In genomic region chr6:113341574-113341973, GRCm38 (mm10) we compare ENCODE assay signal across 10 mouse cellular contexts. TPM values are rescaled to one million over a fixed set of nuclear protein-coding genes. Genes with fewer than 3 reads are reported as not detected.
DNase-seq lines count a peak whose midpoint lies in the region; ATAC-seq and TF ChIP-seq lines count a peak whose summit lies in the region.
"Had no signal": no experiment of that assay in that cellular context is flagged by ENCODE, and none has a peak within 500 bp of the region (broad histone marks: within the 10 kb centered on the region; RNA-seq: fewer than 3 reads in every experiment).

No protein-coding gene starts in this region.

- no peak for DNase-seq in intestine, embryonic 14.5 days (ENCODE audit: low spot score)
- DNase-seq in embryonic facial prominence, embryonic 14.5 days (ENCODE audit: low spot score), result no peak
- DNase-seq in lung, postnatal 25 days (ENCODE audit: low spot score), result peak; percentile 10
- no peak for DNase-seq in thymus, postnatal 4 days
- DNase-seq: cerebellum, adult 11-12 months; gastrocnemius, postnatal 14 days had no signal

- TF ChIP-seq POLR2A in bone marrow macrophage, adult 2 months (IDR thresholded peaks at IDR 0.05; ENCODE audit: borderline replicate concordance, low read depth, low read length), result no peak

- no peak for ATAC-seq in intestine, embryonic 14.5 days (replicated peaks; ENCODE audit: low FRiP score, low TSS enrichment, low read depth)
- ATAC-seq in intestine, postnatal 0 days, result no peak
- ATAC-seq in embryonic facial prominence, embryonic 14.5 days (ENCODE audit: low read depth), result no peak
- ATAC-seq in erythroid progenitor cell, adult 5-6 weeks (replicated peaks; ENCODE audit: low FRiP score, poor library complexity, severe bottlenecking), result no peak

- H3K4me1 ChIP-seq in intestine, embryonic 14.5 days (replicated peaks; ENCODE audit: control insufficient read depth, insufficient read depth, low read length), result peaks cover 15% of the 10 kb centered on the region; the same call in 1 of the 2 replicates
- no peaks in the 10 kb centered on the region for H3K4me1 ChIP-seq in intestine, postnatal 0 days (replicated peaks; ENCODE audit: control insufficient read depth, insufficient read depth, low read length)
- H3K4me1 ChIP-seq in bone marrow macrophage, adult 2 months (ENCODE audit: control insufficient read depth, insufficient read depth, low read length), result peaks cover 45% of the 10 kb centered on the region
- H3K4me1 ChIP-seq in embryonic facial prominence, embryonic 14.5 days (ENCODE audit: control insufficient read depth, insufficient read depth, low read length), result peaks cover 19% of the 10 kb centered on the region

- no peaks in the 10 kb centered on the region for H3K9me3 ChIP-seq in intestine, embryonic 14.5 days (ENCODE audit: control insufficient read depth, low read length)
- H3K9me3 ChIP-seq in intestine, postnatal 0 days (ENCODE audit: control insufficient read depth), result no peaks in the 10 kb centered on the region
- H3K9me3 ChIP-seq in embryonic facial prominence, embryonic 14.5 days (ENCODE audit: control insufficient read depth, low read length), result no peaks in the 10 kb centered on the region
- H3K9me3 ChIP-seq: G1E had no signal

- H3K27ac ChIP-seq in intestine, embryonic 14.5 days (ENCODE audit: low read depth), result no peak overlapping the region
- H3K27ac ChIP-seq in intestine, postnatal 0 days (ENCODE audit: low read depth, low read length), result no peak overlapping the region
- peak overlapping the region; percentile 99 for H3K27ac ChIP-seq in bone marrow macrophage, adult 2 months (ENCODE audit: insufficient read depth, low read depth, low read length)
- H3K27ac ChIP-seq in embryonic facial prominence, embryonic 14.5 days (replicated peaks; ENCODE audit: low read depth, low read length), result no peak overlapping the region

- 78% methylated on average over 6 of the region's 6 CpGs for WGBS in intestine, embryonic 14.5 days
- WGBS in intestine, postnatal 0 days, result 86% methylated on average over 6 of the region's 6 CpGs
- WGBS in embryonic facial prominence, embryonic 14.5 days, result 89% methylated on average over 6 of the region's 6 CpGs

- TF ChIP-seq CTCF in intestine, postnatal 0 days (IDR thresholded peaks at IDR 0.05; ENCODE audit: low read depth), result no peak
- TF ChIP-seq CTCF in bone marrow macrophage, adult 2 months (IDR thresholded peaks at IDR 0.05; ENCODE audit: low read depth, low read length), result no peak

- no peak overlapping the region for H3K4me3 ChIP-seq in intestine, embryonic 14.5 days (ENCODE audit: low read depth, low read length)
- H3K4me3 ChIP-seq in intestine, postnatal 0 days (ENCODE audit: low read depth, low read length), result no peak overlapping the region
- H3K4me3 ChIP-seq in bone marrow macrophage, adult 2 months (ENCODE audit: insufficient read depth, low read length), result peak overlapping the region; percentile 74
- H3K4me3 ChIP-seq in embryonic facial prominence, embryonic 14.5 days (ENCODE audit: low read depth, low read length), result no peak overlapping the region

- peak overlapping the region; percentile 18 for H3K4me2 ChIP-seq in intestine, embryonic 14.5 days (ENCODE audit: low read length)
- no peak overlapping the region for H3K4me2 ChIP-seq in intestine, postnatal 0 days (replicated peaks; ENCODE audit: low read depth)
- H3K4me2 ChIP-seq in embryonic facial prominence, embryonic 14.5 days (ENCODE audit: low read depth, low read length), result peak overlapping the region; percentile 3; the same call in 1 of the 2 replicates

- H3K27me3 ChIP-seq in intestine, embryonic 14.5 days (replicated peaks; ENCODE audit: control insufficient read depth, insufficient read depth, low read length), result no peaks in the 10 kb centered on the region
- H3K27me3 ChIP-seq in intestine, postnatal 0 days (replicated peaks; ENCODE audit: control insufficient read depth, insufficient read depth, low read length), result no peaks in the 10 kb centered on the region
- H3K27me3 ChIP-seq in embryonic facial prominence, embryonic 14.5 days (replicated peaks; ENCODE audit: control insufficient read depth, insufficient read depth, low read length), result no peaks in the 10 kb centered on the region

- peaks cover 36% of the 10 kb centered on the region for H3K36me3 ChIP-seq in intestine, embryonic 14.5 days (ENCODE audit: control insufficient read depth, insufficient read depth, low read length)
- peaks cover 22% of the 10 kb centered on the region for H3K36me3 ChIP-seq in intestine, postnatal 0 days (ENCODE audit: control insufficient read depth, insufficient read depth)
- H3K36me3 ChIP-seq in embryonic facial prominence, embryonic 14.5 days (ENCODE audit: control insufficient read depth, insufficient read depth, low read length), result peaks cover 43% of the 10 kb centered on the region
- H3K36me3 ChIP-seq: G1E had no signal

- no peak overlapping the region for H3K9ac ChIP-seq in intestine, embryonic 14.5 days (ENCODE audit: low read length)
- H3K9ac ChIP-seq in intestine, postnatal 0 days (ENCODE audit: low read depth, low read length), result no peak overlapping the region
- peak overlapping the region; percentile 15; the same call in 1 of the 2 replicates for H3K9ac ChIP-seq in embryonic facial prominence, embryonic 14.5 days (ENCODE audit: low read depth, low read length)

RNA-seq across cellular contexts. Expression of gene Camk1, which starts 2.2 kb away (rescaled TPM):
- polyA plus RNA-seq in intestine, embryonic 14.5 days (2014; fragmentation: Nextera tagmentation; extraction: Ambion mirVana), result 94.8 and 101 TPM in 2 replicates
- 35.9 and 37.0 TPM in 2 replicates for polyA plus RNA-seq in intestine, postnatal 0 days (2015; fragmentation: Nextera tagmentation; extraction: Ambion mirVana)
- 216 and 226 TPM in 2 replicates for polyA plus RNA-seq in bone marrow macrophage, adult 2 months (2012; ENCODE audit: insufficient read depth, insufficient read length, missing spikeins)
- polyA plus RNA-seq in embryonic facial prominence, embryonic 14.5 days (2014; fragmentation: Nextera tagmentation; extraction: Ambion mirVana), result 103 and 109 TPM in 2 replicates
- total RNA-seq in erythroid progenitor cell, adult 5-6 weeks (2015; ENCODE audit: low replicate concordance), result 8.8 and 13.3 TPM in 2 replicates
- 3.1 and 8.5 TPM in 2 replicates for total RNA-seq in erythroid progenitor cell, adult 5-6 weeks (2017; ENCODE audit: low replicate concordance)

RNA-seq across cellular contexts. Expression of gene Ogg1, which starts 14.8 kb away (rescaled TPM):
- 12.7 and 14.2 TPM in 2 replicates for polyA plus RNA-seq in intestine, embryonic 14.5 days (2014; fragmentation: Nextera tagmentation; extraction: Ambion mirVana)
- polyA plus RNA-seq in intestine, postnatal 0 days (2015; fragmentation: Nextera tagmentation; extraction: Ambion mirVana), result 8.0 and 9.7 TPM in 2 replicates
- polyA plus RNA-seq in bone marrow macrophage, adult 2 months (2012; ENCODE audit: insufficient read depth, insufficient read length, missing spikeins), result 14.9 and 15.0 TPM in 2 replicates
- polyA plus RNA-seq in embryonic facial prominence, embryonic 14.5 days (2014; fragmentation: Nextera tagmentation; extraction: Ambion mirVana), result 9.9 and 11.2 TPM in 2 replicates
- 3.2 and 9.2 TPM in 2 replicates for total RNA-seq in erythroid progenitor cell, adult 5-6 weeks (2015; ENCODE audit: low replicate concordance)
- not detected in 2 replicates for total RNA-seq in erythroid progenitor cell, adult 5-6 weeks (2017; ENCODE audit: low replicate concordance)

RNA-seq across cellular contexts. Expression of gene Brpf1, which starts 34.6 kb away (rescaled TPM):
- 21.0 and 21.6 TPM in 2 replicates for polyA plus RNA-seq in intestine, embryonic 14.5 days (2014; fragmentation: Nextera tagmentation; extraction: Ambion mirVana)
- 7.3 and 8.3 TPM in 2 replicates for polyA plus RNA-seq in intestine, postnatal 0 days (2015; fragmentation: Nextera tagmentation; extraction: Ambion mirVana)
- polyA plus RNA-seq in bone marrow macrophage, adult 2 months (2012; ENCODE audit: insufficient read depth, insufficient read length, missing spikeins), result 31.6 and 34.1 TPM in 2 replicates
- 20.0 and 21.8 TPM in 2 replicates for polyA plus RNA-seq in embryonic facial prominence, embryonic 14.5 days (2014; fragmentation: Nextera tagmentation; extraction: Ambion mirVana)
- 33.5 and 43.6 TPM in 2 replicates for total RNA-seq in erythroid progenitor cell, adult 5-6 weeks (2015; ENCODE audit: low replicate concordance)
- 30.7 and 41.5 TPM in 2 replicates for total RNA-seq in erythroid progenitor cell, adult 5-6 weeks (2017; ENCODE audit: low replicate concordance)

RNA-seq across cellular contexts. Expression of gene Tada3, which starts 36.1 kb away (rescaled TPM):
- 50.5 and 53.4 TPM in 2 replicates for polyA plus RNA-seq in intestine, embryonic 14.5 days (2014; fragmentation: Nextera tagmentation; extraction: Ambion mirVana)
- polyA plus RNA-seq in intestine, postnatal 0 days (2015; fragmentation: Nextera tagmentation; extraction: Ambion mirVana), result 19.7 and 23.5 TPM in 2 replicates
- polyA plus RNA-seq in bone marrow macrophage, adult 2 months (2012; ENCODE audit: insufficient read depth, insufficient read length, missing spikeins), result 28.6 and 30.2 TPM in 2 replicates
- polyA plus RNA-seq in embryonic facial prominence, embryonic 14.5 days (2014; fragmentation: Nextera tagmentation; extraction: Ambion mirVana), result 44.6 and 45.7 TPM in 2 replicates
- 1.7 and 6.8 TPM in 2 replicates for total RNA-seq in erythroid progenitor cell, adult 5-6 weeks (2015; ENCODE audit: low replicate concordance)
- 9.9 and 10.9 TPM in 2 replicates for total RNA-seq in erythroid progenitor cell, adult 5-6 weeks (2017; ENCODE audit: low replicate concordance)

RNA-seq across cellular contexts. Expression of gene Arpc4, which starts 36.3 kb away (rescaled TPM):
- polyA plus RNA-seq in intestine, embryonic 14.5 days (2014; fragmentation: Nextera tagmentation; extraction: Ambion mirVana), result 221 and 234 TPM in 2 replicates
- 409 and 418 TPM in 2 replicates for polyA plus RNA-seq in intestine, postnatal 0 days (2015; fragmentation: Nextera tagmentation; extraction: Ambion mirVana)
- polyA plus RNA-seq in bone marrow macrophage, adult 2 months (2012; ENCODE audit: insufficient read depth, insufficient read length, missing spikeins), result 503 and 507 TPM in 2 replicates
- polyA plus RNA-seq in embryonic facial prominence, embryonic 14.5 days (2014; fragmentation: Nextera tagmentation; extraction: Ambion mirVana), result 214 and 232 TPM in 2 replicates
- total RNA-seq in erythroid progenitor cell, adult 5-6 weeks (2015; ENCODE audit: low replicate concordance), result 45.3 and 71.7 TPM in 2 replicates
- total RNA-seq in erythroid progenitor cell, adult 5-6 weeks (2017; ENCODE audit: low replicate concordance), result 33.7 and 71.5 TPM in 2 replicates
